Mouse (Mus musculus): ENCODE data around the gene Snx29. TPM values are rescaled to one million over a fixed set of nuclear protein-coding genes. Genes with fewer than 3 reads are reported as not detected.

The Snx29 gene
- polyA plus RNA-seq, 1 experiment from 2014 or later, result 13.2 TPM

DNA sequence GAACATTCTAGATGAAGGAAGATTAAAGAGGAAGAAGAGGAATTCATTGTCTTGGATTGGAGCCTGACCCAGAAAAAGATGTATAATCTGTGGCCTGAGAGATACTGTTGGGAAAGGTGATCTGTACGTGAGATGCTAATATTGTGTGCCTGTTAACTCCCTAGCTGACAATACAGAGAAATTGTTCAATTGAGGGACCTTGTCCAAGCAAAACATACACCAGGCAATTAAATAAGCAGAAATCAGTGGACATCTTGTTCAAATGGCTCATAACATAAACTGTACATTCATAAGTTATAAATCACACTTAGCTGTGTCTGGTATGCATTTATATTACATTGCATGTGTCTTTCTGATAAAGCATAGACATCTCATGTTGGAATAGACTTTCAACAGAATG lies 451.6 kb downstream of the Snx29 start:
- Histone ChIP-seq H3K4me3 (no peak overlapping the region), H3K27ac (no peak overlapping the region), H3K4me1 (peaks cover 10% of the 10 kb centered on the region; the same call in 1 of the 2 replicates), H3K9me3 (no peaks in the 10 kb centered on the region; the same call in none of the 2 replicates), H3K9ac (no peak overlapping the region), H3K27me3 (no peaks in the 10 kb centered on the region), H3K4me2 (no peak overlapping the region), H3K36me3 (no peaks in the 10 kb centered on the region)
- no peak for ATAC-seq (ENCODE audit: insufficient number of reproducible peaks, low FRiP score, low TSS enrichment, low read depth)
- WGBS, result 75% methylated on average over 1 of the region's 1 CpGs

DNA sequence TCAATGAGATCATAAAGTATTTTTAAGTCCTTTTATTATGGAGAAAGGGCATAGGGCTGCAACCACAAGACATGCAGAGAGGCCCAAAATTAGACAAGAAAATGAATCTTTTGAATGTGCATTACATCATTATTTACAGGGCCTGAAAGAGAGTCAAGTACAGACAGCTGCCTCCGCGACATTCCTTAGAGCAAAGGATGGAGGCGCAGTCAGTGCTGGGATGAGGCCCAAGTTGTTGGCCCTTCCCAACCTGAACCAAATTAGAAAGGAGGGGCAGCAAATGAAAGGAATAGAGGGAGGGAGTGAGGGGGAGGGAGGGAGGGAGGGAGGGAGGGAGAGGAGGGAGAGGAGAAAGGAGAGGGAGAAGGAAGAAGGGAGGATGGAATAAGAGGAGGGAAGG lies 453.8 kb downstream of the Snx29 start:
- Histone ChIP-seq H3K27ac (no peak overlapping the region), H3K9me3 (no peaks in the 10 kb centered on the region), H3K4me1 (peaks cover 11% of the 10 kb centered on the region; the same call in 1 of the 2 replicates), H3K4me2 (no peak overlapping the region), H3K4me3 (no peak overlapping the region), H3K27me3 (no peaks in the 10 kb centered on the region), H3K36me3 (no peaks in the 10 kb centered on the region), H3K9ac (no peak overlapping the region)
- ATAC-seq (ENCODE audit: insufficient number of reproducible peaks, low FRiP score, low TSS enrichment, low read depth), result no peak
- WGBS, result 43% methylated on average over 3 of the region's 3 CpGs

DNA sequence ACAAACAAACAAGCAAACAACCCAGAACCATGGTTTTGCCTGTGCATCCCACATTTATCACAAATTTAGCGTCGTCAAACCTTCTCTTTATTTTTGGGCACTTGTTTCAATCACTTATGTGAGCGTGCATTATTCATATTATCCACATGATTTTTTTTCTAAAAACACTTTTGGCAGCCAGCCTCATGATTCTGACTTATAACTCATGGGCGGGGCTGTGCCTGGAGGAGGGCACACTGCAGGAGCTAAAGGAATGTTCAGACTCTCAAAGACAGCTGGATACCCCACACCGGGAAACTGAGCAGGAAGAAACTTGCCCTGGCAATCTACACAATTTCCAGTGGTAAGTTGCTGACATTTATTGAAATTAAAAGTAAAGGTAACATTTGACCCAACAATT lies 455.5 kb downstream of the Snx29 start:
- 57% methylated on average over 5 of the region's 5 CpGs for whole genome bisulfite sequencing
- Histone ChIP-seq H3K4me2 (no peak overlapping the region), H3K36me3 (no peaks in the 10 kb centered on the region), H3K9me3 (no peaks in the 10 kb centered on the region), H3K9ac (no peak overlapping the region), H3K27ac (peak overlapping the region; percentile 33; the same call in 1 of the 2 replicates), H3K27me3 (no peaks in the 10 kb centered on the region), H3K4me1 (peaks cover 15% of the 10 kb centered on the region; the same call in 1 of the 2 replicates), H3K4me3 (no peak overlapping the region)
- ATAC-seq (ENCODE audit: insufficient number of reproducible peaks, low FRiP score, low TSS enrichment, low read depth), result no peak

DNA sequence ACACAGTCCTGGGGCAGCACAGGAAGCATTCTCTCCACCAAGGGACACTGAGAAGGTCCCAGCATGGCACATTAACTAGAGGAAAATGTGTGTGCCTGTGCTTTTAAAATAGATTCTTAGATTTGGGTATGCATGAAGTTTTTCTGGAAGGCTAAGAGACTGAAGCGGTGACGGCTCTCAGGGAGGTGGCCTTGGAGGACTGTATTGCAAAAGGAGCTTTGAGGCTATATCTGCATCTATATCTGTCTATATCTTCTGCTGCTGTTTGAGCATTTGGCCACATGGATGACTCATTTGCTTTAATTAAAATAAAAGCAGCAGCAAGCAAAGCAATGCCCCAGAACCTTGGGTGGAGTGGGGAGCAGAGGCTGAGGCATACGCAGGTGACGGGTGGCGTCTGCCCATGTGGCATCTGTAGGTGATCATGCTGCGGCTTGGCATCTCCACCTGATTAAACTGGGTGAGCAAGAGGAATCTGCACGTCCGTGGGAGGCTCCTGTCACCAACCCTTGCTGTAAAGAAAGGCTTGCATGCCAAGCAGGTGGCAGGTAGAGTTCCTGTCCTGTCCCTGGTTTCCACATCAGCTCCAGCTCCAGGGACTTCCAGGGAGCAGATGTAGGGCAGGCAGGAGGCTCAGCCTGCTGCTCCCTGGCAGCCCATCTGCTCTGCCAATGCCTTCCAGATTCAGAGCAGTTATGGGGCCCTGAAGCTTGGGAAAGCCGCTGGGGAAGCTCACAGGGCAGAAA lies 456.2 kb downstream of the Snx29 start:
- Histone ChIP-seq H3K9me3 (no peaks in the 10 kb centered on the region), H3K4me2 (no peak overlapping the region), H3K4me1 (peaks cover 15% of the 10 kb centered on the region; the same call in 1 of the 2 replicates), H3K36me3 (no peaks in the 10 kb centered on the region), H3K27ac (peak overlapping the region; percentile 33), H3K9ac (no peak overlapping the region), H3K27me3 (no peaks in the 10 kb centered on the region), H3K4me3 (no peak overlapping the region)
- ATAC-seq (ENCODE audit: insufficient number of reproducible peaks, low FRiP score, low TSS enrichment, low read depth), result no peak
- 67% methylated on average over 9 of the region's 9 CpGs for WGBS

DNA sequence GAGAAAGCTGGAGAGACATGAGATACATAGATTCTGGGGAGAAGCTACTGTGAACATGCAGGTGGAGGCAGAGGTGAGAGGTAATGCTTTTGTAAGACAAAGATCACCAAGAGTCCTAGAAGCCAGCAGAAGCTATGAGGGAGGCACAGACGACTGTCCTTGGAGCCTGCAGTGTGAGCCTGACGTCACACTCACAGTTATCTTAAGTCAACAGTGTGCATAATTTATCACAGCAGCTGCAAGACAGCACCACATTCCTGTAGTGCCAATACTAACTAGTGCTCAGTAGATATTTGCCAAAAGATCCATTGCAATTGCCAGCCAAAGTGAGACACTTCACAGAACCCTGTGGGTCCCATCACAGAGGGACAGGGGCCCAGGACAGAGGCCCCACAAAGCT lies 459.4 kb downstream of the Snx29 start:
- Histone ChIP-seq H3K4me2 (no peak overlapping the region), H3K4me3 (no peak overlapping the region), H3K4me1 (peaks cover 15% of the 10 kb centered on the region; the same call in 1 of the 2 replicates), H3K9me3 (no peaks in the 10 kb centered on the region), H3K9ac (no peak overlapping the region), H3K27ac (no peak overlapping the region), H3K27me3 (no peaks in the 10 kb centered on the region), H3K36me3 (no peaks in the 10 kb centered on the region)
- ATAC-seq (ENCODE audit: insufficient number of reproducible peaks, low FRiP score, low TSS enrichment, low read depth), result no peak
- 35% methylated on average over 2 of the region's 2 CpGs for WGBS

DNA sequence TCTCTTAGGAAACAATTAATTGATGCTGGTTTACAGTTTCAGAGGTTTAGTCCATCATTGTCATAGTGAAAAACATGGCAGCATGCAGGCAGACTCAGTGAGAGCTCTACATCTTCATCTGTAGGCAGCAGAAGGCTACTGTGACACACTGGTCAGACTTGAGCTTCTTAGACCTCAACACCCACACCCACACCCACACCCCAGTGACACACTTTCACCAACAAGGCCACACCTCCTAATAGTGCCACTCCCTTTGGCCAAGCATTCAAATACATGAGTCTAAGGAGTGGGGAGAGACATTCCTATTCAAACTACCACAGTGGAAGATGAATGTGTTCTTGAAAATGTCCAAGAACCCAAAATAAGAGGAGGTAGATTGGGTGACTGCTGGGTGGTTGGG lies 460.6 kb downstream of the Snx29 start:
- Histone ChIP-seq H3K9ac (no peak overlapping the region), H3K9me3 (no peaks in the 10 kb centered on the region), H3K27ac (no peak overlapping the region), H3K36me3 (no peaks in the 10 kb centered on the region), H3K4me3 (no peak overlapping the region), H3K4me1 (peaks cover 13% of the 10 kb centered on the region; the same call in 1 of the 2 replicates), H3K27me3 (no peaks in the 10 kb centered on the region), H3K4me2 (no peak overlapping the region)
- no peak for ATAC-seq (ENCODE audit: insufficient number of reproducible peaks, low FRiP score, low TSS enrichment, low read depth)

DNA sequence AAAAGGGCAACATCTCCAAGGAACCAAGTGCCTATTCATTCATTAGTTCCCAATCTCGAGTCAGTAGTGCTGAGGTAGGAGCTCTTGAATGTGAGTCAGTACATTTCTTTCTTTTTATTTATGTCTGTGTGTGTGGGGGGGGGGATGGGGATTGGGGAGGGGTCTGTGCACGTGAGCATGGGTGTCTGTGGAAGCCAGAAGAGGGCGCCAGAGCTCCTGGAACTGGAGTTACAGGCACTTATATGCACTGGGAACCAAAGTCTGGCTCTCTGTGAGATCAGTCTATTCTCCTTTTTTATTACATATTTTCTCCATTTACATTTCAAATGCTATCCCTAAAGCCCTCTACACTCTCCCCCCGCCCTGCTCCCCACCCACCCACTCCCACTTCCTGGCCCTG lies 461.6 kb downstream of the Snx29 start:
- ATAC-seq (ENCODE audit: insufficient number of reproducible peaks, low FRiP score, low TSS enrichment, low read depth), result no peak
- Histone ChIP-seq H3K36me3 (no peaks in the 10 kb centered on the region), H3K27ac (no peak overlapping the region), H3K27me3 (no peaks in the 10 kb centered on the region), H3K9me3 (no peaks in the 10 kb centered on the region), H3K4me1 (peaks cover 4% of the 10 kb centered on the region; the same call in 1 of the 2 replicates), H3K4me2 (no peak overlapping the region), H3K4me3 (no peak overlapping the region), H3K9ac (no peak overlapping the region)
- WGBS, result 64% methylated on average over 4 of the region's 4 CpGs

DNA sequence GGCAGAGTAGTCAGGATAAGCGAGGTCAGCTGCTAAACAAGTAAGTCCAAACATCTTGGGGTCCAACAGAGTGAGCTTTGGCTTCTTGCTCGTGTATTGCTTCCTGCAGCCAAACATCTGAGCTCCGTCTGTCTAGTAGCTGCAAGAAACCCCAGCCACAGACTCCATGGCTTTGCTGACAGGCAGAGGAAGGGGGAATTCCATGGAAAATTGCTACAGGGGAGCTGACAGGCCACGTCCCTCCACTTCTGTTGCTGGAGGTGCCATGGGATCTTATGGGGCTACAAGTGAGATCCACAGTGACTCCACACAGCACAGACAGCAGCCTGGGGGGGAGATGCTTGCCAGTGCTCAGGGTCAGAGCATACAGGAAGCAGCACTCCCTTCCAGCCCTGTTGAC lies 463.1 kb downstream of the Snx29 start:
- Histone ChIP-seq H3K27me3 (no peaks in the 10 kb centered on the region), H3K36me3 (no peaks in the 10 kb centered on the region), H3K4me3 (no peak overlapping the region), H3K4me1 (0 out of 2 replicates have a peak, but pooled peaks cover 4% of the 10 kb centered on the region), H3K27ac (no peak overlapping the region), H3K9ac (no peak overlapping the region), H3K9me3 (no peaks in the 10 kb centered on the region), H3K4me2 (no peak overlapping the region)
- ATAC-seq (ENCODE audit: insufficient number of reproducible peaks, low FRiP score, low TSS enrichment, low read depth), result no peak
- 52% methylated on average over 4 of the region's 4 CpGs for WGBS

DNA sequence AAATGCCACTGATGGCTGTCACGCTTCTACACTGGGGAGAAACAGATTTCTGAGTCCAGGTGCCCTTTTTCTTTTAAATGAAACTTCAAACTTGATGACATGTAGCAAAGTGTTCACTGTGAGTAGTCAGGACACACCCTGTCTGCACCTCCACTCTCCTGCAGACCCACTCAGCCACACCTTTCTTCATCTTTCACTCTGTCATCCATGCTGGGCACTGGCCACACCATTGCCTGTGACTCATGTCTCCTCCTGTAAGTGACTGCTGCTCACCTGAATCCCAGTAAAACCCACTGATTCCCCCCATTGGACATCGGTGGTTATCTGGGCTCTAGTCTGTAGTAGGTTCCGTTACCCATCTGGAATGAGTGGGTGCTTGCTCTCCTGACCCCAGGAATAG lies 467.8 kb downstream of the Snx29 start:
- H3K4me1 ChIP-seq, result no peaks in the 10 kb centered on the region
- H3K9me3 ChIP-seq, result no peaks in the 10 kb centered on the region
- H3K4me3 ChIP-seq, result no peak overlapping the region
- no peaks in the 10 kb centered on the region for H3K36me3 ChIP-seq
- WGBS, result 88% methylated on average over 3 of the region's 3 CpGs
- no peaks in the 10 kb centered on the region for H3K27me3 ChIP-seq
- H3K4me2 ChIP-seq, result no peak overlapping the region
- ATAC-seq (ENCODE audit: insufficient number of reproducible peaks, low FRiP score, low TSS enrichment, low read depth), result no peak
- H3K9ac ChIP-seq, result no peak overlapping the region
- H3K27ac ChIP-seq, result no peak overlapping the region

DNA sequence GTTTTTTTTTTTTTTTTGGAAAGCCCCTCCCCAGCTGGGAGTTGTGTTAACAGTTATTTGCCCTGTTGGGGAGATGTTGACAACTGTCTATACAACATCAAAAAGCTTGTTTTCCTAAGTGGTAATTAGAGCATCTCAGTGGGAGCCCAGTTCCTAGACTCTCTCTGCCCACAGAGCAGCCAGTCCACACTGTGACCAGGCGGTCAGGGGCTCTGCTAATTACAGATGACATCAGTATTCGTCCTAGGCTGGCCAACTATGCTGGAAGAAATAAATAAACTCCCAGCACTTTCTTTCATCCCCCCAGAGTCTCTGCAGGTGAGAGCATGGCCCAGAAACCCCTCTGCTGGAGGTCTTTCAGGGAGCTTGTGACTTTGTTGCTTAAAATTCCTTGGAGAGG lies 470.7 kb downstream of the Snx29 start:
- WGBS, result 21% methylated on average over 2 of the region's 2 CpGs
- Histone ChIP-seq H3K36me3 (no peaks in the 10 kb centered on the region), H3K4me3 (no peak overlapping the region), H3K9ac (no peak overlapping the region), H3K27me3 (no peaks in the 10 kb centered on the region), H3K4me1 (no peaks in the 10 kb centered on the region), H3K9me3 (no peaks in the 10 kb centered on the region), H3K4me2 (no peak overlapping the region), H3K27ac (no peak overlapping the region)
- no peak for ATAC-seq (ENCODE audit: insufficient number of reproducible peaks, low FRiP score, low TSS enrichment, low read depth)

DNA sequence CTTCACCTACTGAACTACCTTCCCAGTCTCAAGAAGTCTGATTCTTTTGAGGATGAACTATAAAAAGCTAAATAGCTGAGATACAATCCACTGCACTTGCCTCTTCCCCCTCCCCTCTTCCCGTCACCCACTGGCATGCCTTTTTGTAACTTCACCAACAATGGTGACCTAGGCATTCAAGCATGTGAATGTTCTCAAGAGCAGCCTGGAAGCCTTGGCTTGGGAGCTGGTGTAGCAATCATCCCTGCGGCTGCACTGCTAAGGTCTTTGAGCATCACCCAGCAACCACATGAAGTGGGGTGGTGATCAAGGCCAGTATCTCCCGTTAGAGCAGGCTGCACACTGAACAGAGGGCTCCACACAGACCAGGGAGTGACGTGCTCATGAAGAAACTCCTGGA lies 471.9 kb downstream of the Snx29 start:
- H3K4me2 ChIP-seq, result no peak overlapping the region
- H3K4me3 ChIP-seq, result no peak overlapping the region
- no peaks in the 10 kb centered on the region for H3K27me3 ChIP-seq
- no peak overlapping the region for H3K27ac ChIP-seq
- WGBS, result 78% methylated on average over 4 of the region's 4 CpGs
- H3K9me3 ChIP-seq, result no peaks in the 10 kb centered on the region
- no peaks in the 10 kb centered on the region for H3K4me1 ChIP-seq
- no peaks in the 10 kb centered on the region for H3K36me3 ChIP-seq
- ATAC-seq (ENCODE audit: insufficient number of reproducible peaks, low FRiP score, low TSS enrichment, low read depth), result no peak
- H3K9ac ChIP-seq, result no peak overlapping the region

DNA sequence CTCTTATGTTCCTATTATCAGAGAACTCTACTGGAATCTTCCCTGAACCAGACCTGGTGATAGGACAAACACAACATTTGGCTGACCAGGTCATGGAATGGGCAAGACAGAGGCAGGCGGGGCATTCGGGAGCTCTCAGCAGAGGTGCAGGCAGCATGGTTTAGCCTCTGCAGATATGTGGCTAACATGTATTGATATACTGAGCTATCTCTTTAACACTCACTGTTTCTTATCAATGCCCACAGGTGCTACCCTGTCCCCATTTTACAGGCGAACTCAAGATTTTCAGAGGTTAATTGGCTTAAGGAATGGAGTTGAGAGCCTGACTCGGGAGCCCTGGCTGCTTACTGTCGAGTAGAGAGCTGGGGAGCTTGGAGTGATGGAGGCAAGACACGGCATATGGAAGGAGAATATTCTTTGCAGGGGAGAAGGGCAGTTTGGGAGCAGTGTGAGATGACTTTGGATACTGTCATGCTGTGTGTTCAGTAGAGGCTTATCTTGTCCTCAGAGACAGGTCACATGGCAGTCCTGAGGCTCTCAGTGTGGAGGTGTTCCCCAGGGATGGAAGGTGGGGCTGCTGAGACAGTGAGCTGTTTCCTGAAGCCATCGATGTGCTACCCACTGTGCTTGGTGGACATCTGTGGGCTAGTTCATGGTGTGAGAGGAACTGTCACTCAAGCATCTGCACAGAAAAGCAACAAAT lies 473.2 kb downstream of the Snx29 start:
- Histone ChIP-seq H3K4me2 (no peak overlapping the region), H3K36me3 (no peaks in the 10 kb centered on the region), H3K4me1 (no peaks in the 10 kb centered on the region), H3K9ac (no peak overlapping the region), H3K9me3 (no peaks in the 10 kb centered on the region), H3K4me3 (no peak overlapping the region), H3K27ac (no peak overlapping the region), H3K27me3 (no peaks in the 10 kb centered on the region)
- WGBS, result 72% methylated on average over 7 of the region's 7 CpGs
- ATAC-seq (ENCODE audit: insufficient number of reproducible peaks, low FRiP score, low TSS enrichment, low read depth), result no peak

Data from limb, embryonic 15.5 days (tissue).